Mouse (Mus musculus): Measurements from ENCODE around the gene Tmem106c.

GRCm38 (mm10) chr15:97950240-97950639 is 13.8 kb upstream of the Tmem106c start:
- TF ChIP-seq CTCF (IDR thresholded peaks at IDR 0.05; ENCODE audit: insufficient read depth, low read length) (no peak), POLR2A (IDR thresholded peaks at IDR 0.05; ENCODE audit: borderline replicate concordance, extremely low read depth, low read depth, low read length) (no peak)

Data from lung, adult 2 months (tissue).